Mouse (Mus musculus) cortical plate, adult 2 months (tissue): ENCODE measurements at regions not wholly inside any gene's neighbourhood (a gene's known extent, or its start where the extent isn't known, plus 50 kb on each side); places are given as distances from the start of the nearest gene placed in this dataset.

Experiments used
- CTCF ChIP-seq: fragments of 200-500 bp; IDR thresholded peaks from 2 replicates; pipeline ENCODE4 v1.5.1; 2011; ENCODE audit warnings: mild to moderate bottlenecking, control low read depth, low read length; ENCODE audit not compliant: insufficient read depth; ENCODE audit errors: extremely low read depth
- POLR2A ChIP-seq: fragments of 200-500 bp; IDR thresholded peaks from 2 replicates; pipeline ENCODE4 v1.6.1; 2011; ENCODE audit warnings: mild to moderate bottlenecking, low read length, control low read depth; ENCODE audit not compliant: insufficient read depth; ENCODE audit errors: extremely low read depth

DNA sequence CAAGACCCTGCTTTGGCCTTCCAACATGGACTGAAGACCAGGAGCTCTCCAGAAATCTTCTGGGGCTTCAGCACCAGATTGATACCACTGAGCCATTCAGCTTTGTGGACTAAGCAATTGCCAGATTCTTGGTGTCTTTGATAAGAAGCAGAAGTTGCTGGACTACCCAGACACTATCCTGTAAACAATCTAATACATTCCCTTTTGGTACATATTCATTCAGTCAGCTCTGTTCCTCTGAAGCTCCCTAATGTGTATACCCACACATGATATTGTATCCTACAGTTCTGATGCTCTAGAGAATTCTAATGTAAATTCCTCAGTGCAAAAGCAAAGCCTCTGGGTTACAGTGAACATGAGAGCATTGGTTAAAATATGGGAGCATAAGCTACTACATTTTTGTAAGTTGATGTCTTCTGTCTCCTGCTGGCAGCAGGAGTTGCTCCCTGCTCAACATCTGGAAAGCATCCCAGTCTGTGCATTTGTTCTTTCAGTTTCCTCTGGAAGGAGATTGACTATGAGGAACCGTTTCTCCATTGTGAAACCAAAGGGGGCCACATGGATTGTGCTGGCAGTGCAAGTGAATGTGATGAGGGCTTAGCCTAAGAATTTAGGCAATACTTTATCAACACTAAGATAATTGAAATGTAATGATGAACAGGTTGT lies 234.5 kb downstream of the Mospd2 start:
- no peak for TF ChIP-seq CTCF
- TF ChIP-seq POLR2A, result no peak
